Mouse (Mus musculus) E14TG2a.4 (cell line): ENCODE results near the gene Ptpra.

Experiments used
- CTCF ChIP-seq: conservative IDR thresholded peaks from 2 replicates; pipeline ENCODE4 v1.5.1; 2014; ENCODE audit warnings: low read length
- POU5F1 ChIP-seq: IDR thresholded peaks from 2 replicates; pipeline ENCODE4 v1.6.1; 2014; ENCODE audit warnings: low read length, borderline replicate concordance

DNA sequence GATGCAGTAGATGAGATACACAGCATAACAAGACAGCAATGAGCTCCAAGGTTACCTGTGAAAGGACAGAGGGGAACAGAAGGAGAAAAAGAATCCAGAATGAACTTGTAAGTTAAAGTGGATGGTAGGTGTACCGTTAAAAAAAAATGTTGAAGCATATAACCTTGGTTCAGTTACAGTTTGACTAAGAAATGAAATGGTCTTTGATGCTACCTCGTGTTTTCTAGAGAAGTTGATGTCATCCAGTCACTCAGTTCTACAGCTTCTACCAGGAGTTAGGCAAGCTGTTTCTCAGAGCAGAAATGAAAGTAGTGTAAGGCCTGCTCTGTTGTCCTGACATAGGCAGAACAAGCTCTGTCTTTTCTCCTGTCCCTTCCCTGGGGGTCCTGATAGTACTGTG is 79.2 kb downstream of the Ptpra start:
- no peak for TF ChIP-seq CTCF
- TF ChIP-seq POU5F1: no peak
